7 mouse cellular contexts compared by ENCODE assay signal in genomic region chr13:42048991-42049773, GRCm38 (mm10). TPM values are rescaled to one million over a fixed set of nuclear protein-coding genes. Genes with fewer than 3 reads are reported as not detected.
DNase-seq lines count a peak whose midpoint lies in the region; ATAC-seq and TF ChIP-seq lines count a peak whose summit lies in the region.

No protein-coding gene starts in this region.

- peak overlapping the region; percentile 95 for H3K4me3 ChIP-seq in midbrain, postnatal 0 days (ENCODE audit: low read depth, low read length)

- peak; percentile 20 for ATAC-seq in granulocyte monocyte progenitor cell, adult 5-6 weeks (replicated peaks; ENCODE audit: poor library complexity, severe bottlenecking)
- ATAC-seq in midbrain, postnatal 0 days (ENCODE audit: low FRiP score), result no peak

- H3K4me2 ChIP-seq in midbrain, postnatal 0 days (ENCODE audit: low read depth, low read length, poor library complexity, severe bottlenecking), result peak overlapping the region; percentile 94

- no peaks in the 10 kb centered on the region for H3K9me3 ChIP-seq in midbrain, postnatal 0 days (ENCODE audit: low read length)

- H3K9ac ChIP-seq in midbrain, postnatal 0 days (replicated peaks; ENCODE audit: low read length, poor library complexity, severe bottlenecking), result peak overlapping the region; percentile 52

- DNase-seq in adrenal gland, adult 8-10 months, result peak; percentile 82
- peak; percentile 82 for DNase-seq in embryo, embryonic 9.5 days (ENCODE audit: extremely low spot score)
- DNase-seq in kidney, adult 11 months, result peak; percentile 77
- peak; percentile 68 for DNase-seq in liver
- peak; percentile 62 for DNase-seq in midbrain, postnatal 0 days (ENCODE audit: low spot score)
- peak; percentile 22 to 35 for DNase-seq in spleen, postnatal 14 days (ENCODE audit: low spot score in 2 of 2)

- H3K4me1 ChIP-seq in midbrain, postnatal 0 days (ENCODE audit: insufficient read depth, low read length), result peaks cover 3% of the 10 kb centered on the region; the same call in 1 of the 2 replicates

- H3K27me3 ChIP-seq in midbrain, postnatal 0 days (ENCODE audit: insufficient read depth, low read length), result no peaks in the 10 kb centered on the region

- 1% methylated on average over 48 of the region's 48 CpGs for WGBS in midbrain, postnatal 0 days

- no peak for TF ChIP-seq CTCF in midbrain, postnatal 0 days (IDR thresholded peaks at IDR 0.05)

- peak overlapping the region; percentile 43; the same call in 1 of the 2 replicates for H3K27ac ChIP-seq in midbrain, postnatal 0 days (ENCODE audit: low read depth, low read length)

- H3K36me3 ChIP-seq in midbrain, postnatal 0 days (ENCODE audit: insufficient read depth, low read length), result no peaks in the 10 kb centered on the region

RNA-seq across cellular contexts. Expression of gene Hivep1, which starts 2.6 kb away (rescaled TPM):
- 10 to 100 TPM; 24.7 to 30.9 (median 26.7) TPM for total RNA-seq in adrenal gland, adult 8-10 months (2022)
- 40.4 and 52.8 TPM in 2 replicates for total RNA-seq in granulocyte monocyte progenitor cell, adult 5-6 weeks (2014; fragmentation: Nextera tagmentation)
- 7.2 and 8.9 TPM in 2 replicates for total RNA-seq in granulocyte monocyte progenitor cell, adult 5-6 weeks (2017)
- total RNA-seq in midbrain, postnatal 0 days (2014; rRNA removed), result 37.2 and 38.0 TPM in 2 replicates
- 13.8 and 19.5 TPM in 2 replicates for polyA plus RNA-seq in midbrain, postnatal 0 days (2015; fragmentation: Nextera tagmentation; extraction: Ambion mirVana)

Comparison
In these comparisons a context has a peak if more than half of its experiments do, and no peak if none do; other contexts are left out.
1. DNase-seq: peak in every context shown above with its lines; median percentile 82 in adrenal gland, adult 8-10 months; 82 in embryo, embryonic 9.5 days; 77 in kidney, adult 11 months; 68 in liver; 62 in midbrain, postnatal 0 days; 28 in spleen, postnatal 14 days.